Mouse (Mus musculus): ENCODE measurements around the gene Gm28729.
A peak's percentile ranks its signal among the peaks of the same experiment; 100 is the strongest.

Gm28729 gene

GRCm38 (mm10) chr9:96469556-96470265 is 55.4 kb downstream of the Gm28729 start:
- no peak for DNase-seq (ENCODE audit: extremely low spot score, low spot score)

- DNase-seq (ENCODE audit: extremely low spot score, low spot score) = no peak
Observed at GRCm38 (mm10) chr9:96463708-96464107, 61.4 kb downstream of the Gm28729 start.

- no peak for DNase-seq (ENCODE audit: extremely low spot score, low spot score)
Observed at GRCm38 (mm10) chr9:96461607-96462006, 63.5 kb downstream of the Gm28729 start.

- no peak for DNase-seq (ENCODE audit: extremely low spot score, low spot score)
Observed at GRCm38 (mm10) chr9:96460117-96460865, 64.8 kb downstream of the Gm28729 start.

- no peak for DNase-seq (ENCODE audit: extremely low spot score, low spot score)
Observed at GRCm38 (mm10) chr9:96455618-96456017, 69.4 kb downstream of the Gm28729 start.

GRCm38 (mm10) chr9:96452956-96453355 is 72.1 kb downstream of the Gm28729 start:
- DNase-seq (ENCODE audit: extremely low spot score, low spot score) = no peak

- DNase-seq (ENCODE audit: extremely low spot score, low spot score) = no peak
Observed at GRCm38 (mm10) chr9:96450900-96451720, 74.0 kb downstream of the Gm28729 start.

GRCm38 (mm10) chr9:96449514-96449913 is 75.5 kb downstream of the Gm28729 start:
- no peak for DNase-seq (ENCODE audit: extremely low spot score, low spot score)

GRCm38 (mm10) chr9:96445351-96445750 is 79.7 kb downstream of the Gm28729 start:
- DNase-seq (ENCODE audit: extremely low spot score, low spot score) = no peak

- no peak for DNase-seq (ENCODE audit: extremely low spot score, low spot score)
Observed at GRCm38 (mm10) chr9:96442081-96442480, 83.0 kb downstream of the Gm28729 start.

- no peak for DNase-seq (ENCODE audit: extremely low spot score, low spot score)
Observed at GRCm38 (mm10) chr9:96438334-96438871, 86.7 kb downstream of the Gm28729 start.

GRCm38 (mm10) chr9:96437805-96438333 is 87.2 kb downstream of the Gm28729 start:
- peak; percentile 65 for DNase-seq (ENCODE audit: extremely low spot score, low spot score)

GRCm38 (mm10) chr9:96436901-96437804 is 87.9 kb downstream of the Gm28729 start:
- no peak for DNase-seq (ENCODE audit: extremely low spot score, low spot score)

Data from neural tube, embryonic 10.5 days (tissue).